Mouse (Mus musculus): ENCODE data around the gene 1700016H13Rik. TPM values are rescaled to one million over a fixed set of nuclear protein-coding genes. Genes with fewer than 3 reads are reported as not detected.

The 1700016H13Rik gene
- total and polyA plus RNA-seq, 2 experiments from 2014 or later, result 0.30 TPM; not detected in 1

- no peak overlapping the region for H3K9ac ChIP-seq (replicated peaks; ENCODE audit: low read length, poor library complexity, severe bottlenecking)
- no peaks in the 10 kb centered on the region for H3K27me3 ChIP-seq (ENCODE audit: insufficient read depth, low read length)
- no peak for ATAC-seq (ENCODE audit: low FRiP score)
- 98% methylated on average over 5 of the region's 5 CpGs for WGBS
- H3K4me1 ChIP-seq (ENCODE audit: insufficient read depth, low read length), result no peaks in the 10 kb centered on the region
- no peaks in the 10 kb centered on the region for H3K36me3 ChIP-seq (ENCODE audit: insufficient read depth, low read length)
- no peak for TF ChIP-seq CTCF (IDR thresholded peaks at IDR 0.05)
- H3K4me2 ChIP-seq (ENCODE audit: low read depth, low read length, poor library complexity, severe bottlenecking), result no peak overlapping the region
- H3K9me3 ChIP-seq (ENCODE audit: low read length), result no peaks in the 10 kb centered on the region
- H3K27ac ChIP-seq (ENCODE audit: low read depth, low read length), result no peak overlapping the region
- DNase-seq (ENCODE audit: low spot score), result no peak
- H3K4me3 ChIP-seq (ENCODE audit: low read depth, low read length), result no peak overlapping the region
These were observed 23.2 kb upstream of the 1700016H13Rik start for GRCm38 (mm10) chr5:103678974-103679373.

- 86% methylated on average over 6 of the region's 6 CpGs for WGBS
- H3K4me2 ChIP-seq (ENCODE audit: low read depth, low read length, poor library complexity, severe bottlenecking), result no peak overlapping the region
- H3K9ac ChIP-seq (replicated peaks; ENCODE audit: low read length, poor library complexity, severe bottlenecking), result no peak overlapping the region
- TF ChIP-seq CTCF (IDR thresholded peaks at IDR 0.05), result no peak
- no peaks in the 10 kb centered on the region for H3K4me1 ChIP-seq (ENCODE audit: insufficient read depth, low read length)
- ATAC-seq (ENCODE audit: low FRiP score) (no peak), DNase-seq (ENCODE audit: low spot score) (no peak)
- no peak overlapping the region for H3K4me3 ChIP-seq (ENCODE audit: low read depth, low read length)
- no peaks in the 10 kb centered on the region for H3K36me3 ChIP-seq (ENCODE audit: insufficient read depth, low read length)
- no peaks in the 10 kb centered on the region for H3K27me3 ChIP-seq (ENCODE audit: insufficient read depth, low read length)
- H3K9me3 ChIP-seq (ENCODE audit: low read length), result no peaks in the 10 kb centered on the region
- H3K27ac ChIP-seq (ENCODE audit: low read depth, low read length), result no peak overlapping the region
These were observed 22.1 kb upstream of the 1700016H13Rik start for GRCm38 (mm10) chr5:103677894-103678293.

GRCm38 (mm10) chr5:103676289-103676881, 20.6 kb upstream of the 1700016H13Rik start:
- Histone ChIP-seq H3K36me3 (ENCODE audit: insufficient read depth, low read length) (no peaks in the 10 kb centered on the region), H3K4me1 (ENCODE audit: insufficient read depth, low read length) (no peaks in the 10 kb centered on the region), H3K4me2 (ENCODE audit: low read depth, low read length, poor library complexity, severe bottlenecking) (no peak overlapping the region), H3K4me3 (ENCODE audit: low read depth, low read length) (no peak overlapping the region), H3K9ac (replicated peaks; ENCODE audit: low read length, poor library complexity, severe bottlenecking) (no peak overlapping the region), H3K27ac (ENCODE audit: low read depth, low read length) (no peak overlapping the region), H3K9me3 (ENCODE audit: low read length) (no peaks in the 10 kb centered on the region), H3K27me3 (ENCODE audit: insufficient read depth, low read length) (no peaks in the 10 kb centered on the region)
- ATAC-seq (ENCODE audit: low FRiP score) (no peak), DNase-seq (ENCODE audit: low spot score) (no peak)
- no peak for TF ChIP-seq CTCF (IDR thresholded peaks at IDR 0.05)
- 91% methylated on average over 6 of the region's 6 CpGs for WGBS

- H3K4me2 ChIP-seq (ENCODE audit: low read depth, low read length, poor library complexity, severe bottlenecking), result no peak overlapping the region
- no peaks in the 10 kb centered on the region for H3K9me3 ChIP-seq (ENCODE audit: low read length)
- H3K4me3 ChIP-seq (ENCODE audit: low read depth, low read length), result no peak overlapping the region
- H3K27me3 ChIP-seq (ENCODE audit: insufficient read depth, low read length), result no peaks in the 10 kb centered on the region
- DNase-seq (ENCODE audit: low spot score), result no peak
- no peaks in the 10 kb centered on the region for H3K36me3 ChIP-seq (ENCODE audit: insufficient read depth, low read length)
- H3K9ac ChIP-seq (replicated peaks; ENCODE audit: low read length, poor library complexity, severe bottlenecking), result no peak overlapping the region
- no peak overlapping the region for H3K27ac ChIP-seq (ENCODE audit: low read depth, low read length)
- 59% methylated on average over 6 of the region's 6 CpGs for WGBS
- no peaks in the 10 kb centered on the region for H3K4me1 ChIP-seq (ENCODE audit: insufficient read depth, low read length)
- ATAC-seq (ENCODE audit: low FRiP score), result no peak
- TF ChIP-seq CTCF (IDR thresholded peaks at IDR 0.05), result no peak
These were observed 18.7 kb upstream of the 1700016H13Rik start for GRCm38 (mm10) chr5:103674482-103674881.

- H3K4me3 ChIP-seq (ENCODE audit: low read depth, low read length), result no peak overlapping the region
- H3K4me1 ChIP-seq (ENCODE audit: insufficient read depth, low read length), result no peaks in the 10 kb centered on the region
- 86% methylated on average over 4 of the region's 4 CpGs for WGBS
- H3K4me2 ChIP-seq (ENCODE audit: low read depth, low read length, poor library complexity, severe bottlenecking), result no peak overlapping the region
- TF ChIP-seq CTCF (IDR thresholded peaks at IDR 0.05), result no peak
- no peaks in the 10 kb centered on the region for H3K27me3 ChIP-seq (ENCODE audit: insufficient read depth, low read length)
- no peak overlapping the region for H3K27ac ChIP-seq (ENCODE audit: low read depth, low read length)
- ATAC-seq (ENCODE audit: low FRiP score) (no peak), DNase-seq (ENCODE audit: low spot score) (no peak)
- H3K9ac ChIP-seq (replicated peaks; ENCODE audit: low read length, poor library complexity, severe bottlenecking), result no peak overlapping the region
- no peaks in the 10 kb centered on the region for H3K9me3 ChIP-seq (ENCODE audit: low read length)
- no peaks in the 10 kb centered on the region for H3K36me3 ChIP-seq (ENCODE audit: insufficient read depth, low read length)
These were observed 17.8 kb upstream of the 1700016H13Rik start for GRCm38 (mm10) chr5:103673611-103674010.

GRCm38 (mm10) chr5:103671858-103672257, 16.0 kb upstream of the 1700016H13Rik start:
- H3K4me1 ChIP-seq (ENCODE audit: insufficient read depth, low read length), result no peaks in the 10 kb centered on the region
- H3K4me2 ChIP-seq (ENCODE audit: low read depth, low read length, poor library complexity, severe bottlenecking), result no peak overlapping the region
- ATAC-seq (ENCODE audit: low FRiP score), result no peak
- H3K9me3 ChIP-seq (ENCODE audit: low read length), result no peaks in the 10 kb centered on the region
- TF ChIP-seq CTCF (IDR thresholded peaks at IDR 0.05), result no peak
- DNase-seq (ENCODE audit: low spot score), result no peak
- H3K4me3 ChIP-seq (ENCODE audit: low read depth, low read length), result no peak overlapping the region
- no peak overlapping the region for H3K9ac ChIP-seq (replicated peaks; ENCODE audit: low read length, poor library complexity, severe bottlenecking)
- no peaks in the 10 kb centered on the region for H3K36me3 ChIP-seq (ENCODE audit: insufficient read depth, low read length)
- WGBS, result 70% methylated on average over 3 of the region's 3 CpGs
- no peaks in the 10 kb centered on the region for H3K27me3 ChIP-seq (ENCODE audit: insufficient read depth, low read length)
- H3K27ac ChIP-seq (ENCODE audit: low read depth, low read length), result no peak overlapping the region

Data from midbrain, postnatal 0 days (tissue).